Mouse (Mus musculus): ENCODE measurements around the gene Mios. TPM values are rescaled to one million over a fixed set of nuclear protein-coding genes. Genes with fewer than 3 reads are reported as not detected.

Mios gene
- total RNA-seq, 2 experiments from 2014 or later = 21.5 to 23.2 TPM

DNA sequence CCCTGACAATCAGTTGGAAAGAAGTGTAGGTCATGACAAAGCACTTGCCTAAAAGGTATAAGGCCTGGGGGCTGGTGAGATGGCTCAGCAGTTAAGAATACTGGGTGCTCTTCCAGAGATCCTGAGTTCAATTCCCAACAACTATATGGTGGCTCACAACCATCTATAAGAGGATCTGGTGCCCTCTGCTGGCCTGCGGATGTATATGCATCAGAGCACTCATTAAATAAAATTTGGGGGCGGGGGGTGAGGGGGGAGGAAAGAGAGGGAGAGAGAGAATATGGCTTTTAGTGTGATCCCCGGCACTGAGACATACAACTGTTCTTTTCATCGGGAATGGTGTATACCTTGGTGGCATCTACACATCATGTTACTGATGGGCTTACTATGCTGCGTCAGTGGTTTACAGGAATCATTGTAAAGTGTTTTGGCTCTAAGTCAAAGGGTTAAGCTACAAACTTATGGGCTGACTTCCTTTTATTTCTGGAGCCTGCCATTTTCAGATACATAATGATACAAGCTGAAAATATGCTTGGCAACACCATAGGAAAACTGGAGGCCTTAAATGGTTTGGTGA, 69.5 kb downstream of the Mios start:
- no peak for DNase-seq

GRCm38 (mm10) chr6:8283255-8283654, 74.2 kb downstream of the Mios start:
- no peak for DNase-seq

DNA sequence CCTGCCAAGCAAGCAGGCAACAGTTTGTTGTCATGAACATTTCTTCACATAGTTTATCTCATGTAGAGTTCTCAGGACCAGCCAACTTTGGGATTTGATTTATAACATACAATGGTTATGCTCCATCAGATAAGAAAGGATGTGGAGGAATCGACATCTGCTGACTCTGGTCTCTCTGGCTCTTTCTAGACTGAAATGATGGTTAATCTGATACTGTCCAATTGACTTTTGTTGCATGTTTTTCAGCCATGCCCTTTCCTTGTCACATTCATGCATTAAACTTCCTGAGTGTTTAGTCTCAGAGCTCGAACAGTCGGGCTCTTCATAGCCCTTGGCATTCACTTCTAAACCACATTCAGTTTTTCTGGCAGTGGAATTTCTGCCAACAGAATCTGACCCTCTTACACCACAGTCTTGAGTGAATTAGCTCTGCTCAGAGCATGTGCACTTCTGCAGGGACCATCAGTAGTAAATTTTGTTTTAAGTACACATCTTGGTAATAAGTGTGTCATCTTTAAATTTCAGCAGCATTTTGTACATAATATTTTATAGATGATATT, 76.5 kb downstream of the Mios start:
- DNase-seq = no peak

Other genes starting within 250 kb of the Mios start
- under 1 TPM; 0.59 to 0.76 TPM for gene Col28a1, start 16.6 kb upstream of the Mios start, total RNA-seq (2021)
- 10 to 100 TPM; 31.9 to 37.3 TPM for gene Rpa3, start 50.0 kb downstream of the Mios start, total RNA-seq (2021)
- gene Umad1, start 50.1 kb downstream of the Mios start, total RNA-seq (2021) = 10 to 100 TPM; 12.5 to 15.2 TPM
- 1 to 10 TPM; 1.1 to 1.4 TPM for gene Gm45062, start 50.2 kb downstream of the Mios start, total RNA-seq (2021)

Data from heart, postnatal 4 days (tissue).